Mouse (Mus musculus) cerebellum, adult (tissue): ENCODE results near the gene Rhof.

ENCODE experiments used
- ATAC-seq: cut with Nextera tagmentation; 2 replicates; pipeline ENCODE4 v1.9.2; 2017; ENCODE audit warnings: mild to moderate bottlenecking, moderate library complexity, mixed read lengths; ENCODE audit not compliant: insufficient number of reproducible peaks, low FRiP score, low TSS enrichment

Gene Rhof

DNA sequence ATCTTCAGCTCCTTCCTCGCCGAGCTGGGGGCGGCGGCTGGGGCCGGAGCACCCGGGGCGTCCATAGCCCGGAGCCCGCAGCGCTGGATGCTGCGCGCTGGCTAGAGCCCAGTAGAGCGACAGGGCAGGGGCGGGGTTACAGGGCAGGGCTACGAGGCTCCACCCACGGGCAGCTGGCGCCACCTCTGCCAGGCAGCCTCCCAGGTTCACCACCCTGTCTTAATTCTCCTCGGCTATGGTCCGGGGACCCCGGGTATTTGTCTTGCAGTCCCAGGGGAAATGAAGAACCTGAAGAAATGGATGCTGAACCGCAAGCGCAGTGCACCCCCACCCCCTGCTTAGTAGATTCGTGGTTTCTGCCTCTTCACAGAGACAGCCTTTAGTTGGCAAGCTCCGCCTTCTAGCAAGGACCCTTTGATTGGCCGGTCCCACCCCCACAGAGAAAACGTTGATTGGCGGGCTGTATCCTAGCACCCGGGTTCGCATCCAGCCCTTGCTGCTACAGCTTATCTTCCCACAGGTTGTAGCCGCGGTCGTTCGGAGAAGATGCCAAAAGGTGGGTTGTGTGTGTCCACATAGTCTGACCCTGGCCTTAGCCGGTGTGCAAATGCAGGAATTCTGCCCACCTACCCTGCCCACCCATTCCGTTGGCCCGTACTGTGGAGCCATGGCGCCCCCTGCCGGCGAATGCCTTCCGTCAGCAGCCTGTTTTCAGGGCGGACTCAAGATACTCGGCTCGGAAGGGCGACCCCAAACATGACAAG is at the start of gene Rhof:
TSS of gene Rhof (minus strand) at position 385 of the 764 bp plus-strand sequence.
- peak; percentile 42 for ATAC-seq

- no peak for ATAC-seq
Measured at GRCm38 (mm10) chr5:123181536-123181935, 49.0 kb upstream of the Rhof start.

DNA sequence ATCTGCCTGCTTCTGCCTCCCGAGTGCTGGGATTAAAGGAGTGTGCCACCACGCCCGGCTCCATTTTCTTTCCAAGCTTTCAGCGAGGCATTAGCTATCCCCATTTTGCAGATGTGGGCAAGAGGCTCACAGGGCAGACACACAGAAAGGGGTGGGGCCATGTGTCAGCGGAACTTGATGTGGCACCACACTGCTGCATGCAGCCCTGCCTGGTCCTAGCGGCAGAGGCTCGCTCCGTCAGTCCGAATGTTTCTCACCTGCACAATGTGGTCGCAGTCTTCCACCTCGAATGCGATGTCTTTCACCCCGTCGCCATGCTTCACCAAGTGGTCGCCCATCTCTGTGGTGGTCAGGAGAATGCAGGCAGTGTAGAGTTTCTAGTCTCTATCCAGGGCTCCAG is 47.9 kb upstream of the Rhof start:
- ATAC-seq = no peak

DNA sequence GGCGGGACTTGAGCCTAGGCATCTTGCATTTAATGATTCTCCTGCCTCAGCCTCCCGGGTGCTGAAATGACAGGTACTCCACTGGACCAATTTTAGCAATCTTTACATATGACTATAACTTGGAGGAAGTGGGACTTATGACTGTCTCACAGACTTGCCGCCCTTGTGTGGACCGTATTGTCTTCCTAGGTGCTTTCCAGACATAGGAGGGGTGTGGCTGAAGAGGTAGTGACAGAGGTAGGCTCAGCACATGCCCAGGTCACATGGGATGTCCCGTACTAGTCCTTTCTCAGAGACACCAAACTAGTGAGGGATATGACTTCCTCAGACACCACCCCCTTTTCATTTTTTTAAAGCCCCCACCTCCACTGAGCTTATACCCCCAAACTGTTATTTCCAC is 46.3 kb upstream of the Rhof start:
- ATAC-seq = no peak

GRCm38 (mm10) chr5:123171646-123172350 is 39.3 kb upstream of the Rhof start:
- ATAC-seq = peak; percentile 49; the same call in 1 of the 2 replicates

DNA sequence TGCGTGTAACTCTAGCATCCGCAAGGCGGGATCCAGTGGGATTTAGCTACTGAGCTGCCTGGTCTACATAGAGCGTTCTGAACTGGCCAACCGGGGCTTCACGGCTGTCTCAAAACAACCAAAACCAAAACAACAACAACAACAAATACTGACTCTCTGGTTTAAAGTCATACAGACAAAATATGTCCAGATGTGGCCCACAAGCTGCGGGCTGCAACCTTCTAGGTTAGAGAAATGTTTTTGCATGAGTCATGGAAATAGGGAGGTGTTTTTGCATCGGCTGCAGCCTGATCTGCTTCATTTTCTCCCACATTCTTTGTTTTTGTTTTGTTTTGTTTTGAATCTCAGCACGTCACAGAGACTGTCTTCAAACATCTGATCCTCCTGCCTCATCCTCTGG is 37.9 kb upstream of the Rhof start:
- no peak for ATAC-seq

DNA sequence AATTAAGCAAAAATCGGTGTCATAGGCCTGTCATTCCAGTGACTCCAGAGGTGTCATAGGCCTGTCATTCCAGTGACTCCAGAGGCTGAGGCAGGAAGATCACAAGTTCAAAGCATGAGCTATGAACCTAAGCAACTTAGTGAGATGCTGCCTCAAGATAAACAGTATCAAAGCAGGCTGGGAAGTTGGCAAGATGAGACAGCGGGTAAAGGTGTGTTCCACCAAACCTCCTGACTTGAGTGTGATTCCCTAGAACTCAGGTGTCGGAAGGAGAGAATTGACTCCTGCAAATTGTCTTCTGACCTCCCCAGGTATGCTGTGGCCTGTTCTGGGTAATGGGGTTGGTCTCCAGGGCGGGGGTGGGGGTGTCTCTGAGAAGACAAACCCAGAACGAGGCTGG is 36.8 kb upstream of the Rhof start, which contains the start of gene Psmd9:
TSS of gene Psmd9 (plus strand) at position 130 of the 400 bp plus-strand sequence.
- no peak for ATAC-seq

- ATAC-seq = no peak
Measured at GRCm38 (mm10) chr5:123167591-123167990, 35.1 kb upstream of the Rhof start.

GRCm38 (mm10) chr5:123166437-123166836 is 33.9 kb upstream of the Rhof start:
- ATAC-seq = no peak

GRCm38 (mm10) chr5:123162942-123163341 is 30.4 kb upstream of the Rhof start:
- no peak for ATAC-seq

DNA sequence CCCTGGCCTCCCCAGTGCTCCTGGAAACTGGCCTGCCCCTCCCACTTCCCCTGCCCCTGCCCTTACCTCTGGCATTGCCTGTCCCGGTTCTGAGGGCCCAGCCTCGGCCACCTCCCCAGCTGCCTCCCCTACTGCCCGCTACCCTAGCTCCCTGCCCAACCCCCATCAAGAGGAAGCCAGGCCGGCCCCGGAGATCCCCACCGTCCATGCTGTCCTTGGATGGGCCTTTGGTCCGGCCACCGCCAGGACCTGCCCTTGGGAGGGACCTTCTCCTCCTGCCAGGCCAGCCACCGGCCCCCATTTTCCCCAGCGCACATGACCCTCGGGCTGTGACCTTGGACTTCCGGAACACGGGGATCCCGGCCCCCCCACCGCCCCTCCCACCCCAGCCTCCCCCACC is 27.8 kb upstream of the Rhof start:
- ATAC-seq = no peak

DNA sequence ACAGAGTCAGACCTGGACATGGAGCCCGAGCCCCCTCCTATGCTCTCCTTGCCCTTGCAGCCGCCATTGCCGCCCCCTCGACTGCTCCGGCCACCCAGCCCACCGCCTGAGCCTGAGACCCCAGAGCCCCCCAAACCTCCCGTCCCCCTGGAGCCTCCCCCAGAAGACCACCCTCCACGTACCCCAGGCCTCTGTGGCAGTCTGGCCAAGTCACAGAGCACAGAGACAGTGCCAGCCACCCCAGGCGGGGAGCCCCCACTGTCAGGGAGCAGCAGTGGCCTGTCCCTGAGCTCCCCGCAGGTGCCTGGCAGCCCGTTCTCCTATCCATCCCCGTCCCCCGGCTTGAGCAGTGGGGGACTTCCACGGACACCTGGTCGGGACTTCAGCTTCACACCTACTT is 27.4 kb upstream of the Rhof start:
- ATAC-seq = no peak

- no peak for ATAC-seq
Measured at GRCm38 (mm10) chr5:123159446-123159845, 27.0 kb upstream of the Rhof start.

GRCm38 (mm10) chr5:123157972-123158371 is 25.5 kb upstream of the Rhof start:
- ATAC-seq = no peak

- no peak for ATAC-seq
Measured at GRCm38 (mm10) chr5:123156763-123157162, 24.3 kb upstream of the Rhof start.

GRCm38 (mm10) chr5:123155425-123155824 is 22.9 kb upstream of the Rhof start:
- no peak for ATAC-seq

DNA sequence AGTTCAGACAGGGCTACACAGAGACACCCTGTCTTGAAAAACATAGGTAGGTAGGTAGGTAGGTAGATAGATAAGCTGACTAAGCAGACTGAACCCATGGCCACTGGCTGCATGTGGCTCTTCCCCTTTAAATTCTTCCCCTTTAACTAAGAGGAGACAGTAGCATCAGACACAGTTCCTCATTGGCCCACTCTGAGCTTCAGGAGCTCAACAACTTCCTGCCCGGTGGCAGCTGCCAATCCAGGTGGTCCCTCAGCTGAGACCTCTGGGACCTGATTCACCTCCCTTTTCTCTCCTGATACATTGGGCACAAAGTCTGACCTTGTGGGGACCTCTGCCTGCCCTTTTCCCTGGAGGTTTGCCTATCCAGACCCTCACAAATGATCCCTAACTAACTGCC is 20.4 kb upstream of the Rhof start:
- no peak for ATAC-seq

DNA sequence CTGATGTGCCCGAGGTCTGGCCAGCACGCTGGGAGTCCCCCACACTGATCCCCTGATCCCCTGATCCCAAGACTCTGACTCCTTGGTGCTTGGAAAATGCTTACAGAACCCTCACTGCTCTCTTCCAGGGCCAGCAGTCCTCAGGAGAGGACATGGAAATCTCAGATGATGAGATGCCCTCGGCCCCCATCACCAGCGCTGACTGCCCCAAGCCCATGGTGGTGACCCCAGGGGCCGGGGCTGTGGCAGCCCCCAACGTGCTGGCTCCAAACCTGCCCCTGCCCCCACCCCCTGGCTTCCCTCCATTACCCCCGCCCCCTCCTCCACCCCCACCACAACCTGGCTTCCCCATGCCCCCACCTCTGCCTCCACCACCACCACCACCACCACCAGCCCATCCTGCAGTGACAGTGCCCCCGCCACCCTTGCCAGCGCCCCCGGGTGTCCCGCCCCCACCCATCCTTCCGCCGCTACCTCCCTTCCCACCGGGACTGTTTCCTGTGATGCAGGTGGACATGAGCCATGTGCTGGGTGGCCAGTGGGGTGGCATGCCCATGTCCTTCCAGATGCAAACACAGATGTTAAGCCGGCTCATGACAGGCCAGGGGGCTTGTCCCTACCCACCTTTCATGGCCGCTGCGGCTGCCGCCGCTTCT is 19.3 kb upstream of the Rhof start:
- no peak for ATAC-seq

DNA sequence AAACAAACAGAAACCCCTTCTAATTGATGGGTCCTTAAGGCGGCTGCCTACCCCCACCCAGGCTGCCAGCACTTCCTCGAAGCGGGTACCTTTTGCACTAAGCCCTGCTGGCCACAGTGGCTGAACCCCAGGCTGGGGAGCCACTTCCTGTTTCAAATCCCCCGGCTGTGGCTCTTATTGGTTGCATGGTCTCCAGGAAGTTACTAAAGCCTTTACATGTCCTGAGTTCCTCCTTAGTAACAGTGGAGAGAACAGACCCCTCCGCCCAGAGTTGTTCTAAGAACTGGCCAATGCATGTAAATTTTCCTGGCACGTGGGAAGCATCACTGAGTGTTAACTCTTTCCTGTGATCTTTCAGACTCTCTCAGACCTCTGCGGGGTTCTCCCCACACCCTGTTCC is 18.6 kb upstream of the Rhof start:
- no peak for ATAC-seq

- ATAC-seq = no peak
Measured at GRCm38 (mm10) chr5:123150641-123151040, 18.1 kb upstream of the Rhof start.
